Mouse (Mus musculus) cerebellum, adult 2 months (tissue): Measurements from ENCODE around the gene Krtap21-1.

Experiments
- CTCF ChIP-seq: fragments of 200-500 bp; IDR thresholded peaks from 2 replicates; pipeline ENCODE4 v1.5.1; 2011; ENCODE audit warnings: low read depth, mild to moderate bottlenecking, control low read depth, low read length, moderate library complexity, borderline replicate concordance; ENCODE audit not compliant: insufficient read depth
- POLR2A ChIP-seq: fragments of 200-500 bp; IDR thresholded peaks from 2 replicates; pipeline ENCODE4 v1.6.1; 2011; ENCODE audit warnings: low read length, control low read depth, borderline replicate concordance; ENCODE audit not compliant: insufficient read depth

GRCm38 (mm10) chr16:89429586-89429985, 25.9 kb upstream of the Krtap21-1 start:
- no peak for TF ChIP-seq CTCF
- no peak for TF ChIP-seq POLR2A
